Mouse (Mus musculus): ENCODE results near the gene Ppp4r2.

DNA sequence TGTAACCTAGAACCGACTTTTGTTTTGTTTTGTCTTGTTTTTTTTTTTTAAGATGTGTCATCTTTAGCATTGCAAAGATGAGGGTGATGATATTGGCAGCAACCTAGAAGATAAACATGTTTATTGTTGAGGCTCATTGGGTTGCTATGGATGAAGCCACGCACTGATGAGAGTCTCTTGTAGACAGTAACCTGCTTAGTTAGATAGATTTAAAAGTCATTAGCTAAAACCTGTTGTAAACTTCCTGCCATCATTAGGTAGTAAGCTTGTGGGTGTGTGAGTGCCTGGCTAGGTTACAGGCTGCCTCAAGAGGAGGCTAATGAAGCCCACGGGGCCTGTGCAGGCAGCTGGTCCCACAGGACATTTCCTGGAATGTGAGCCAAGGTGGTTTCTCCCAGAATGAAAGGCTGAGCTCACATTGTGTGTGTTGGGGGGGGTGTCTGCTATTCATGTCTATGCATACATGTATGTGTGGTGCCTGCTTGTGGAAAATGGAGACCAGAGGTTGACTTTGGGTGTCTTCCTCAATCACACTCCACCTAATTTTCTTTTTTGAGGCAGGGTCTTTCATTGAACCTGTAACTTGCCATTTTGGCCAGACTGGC, 41.3 kb upstream of the Ppp4r2 start:
- TF ChIP-seq CTCF (IDR thresholded peaks at IDR 0.05; ENCODE audit: low read depth, low read length) (no peak), GATA1 (IDR thresholded peaks at IDR 0.05; ENCODE audit: borderline replicate concordance, low read length) (no peak), POLR2AphosphoS5 (IDR thresholded peaks at IDR 0.05; ENCODE audit: insufficient replicate concordance, low read depth, low read length) (no peak)

Measured in G1E (cell line).